Mouse (Mus musculus) frontal cortex, postnatal 25 days (tissue): ENCODE measurements around the gene Mex3d.
A peak's percentile ranks its signal among the peaks of the same experiment; 100 is the strongest.

Experiments
- DNase-seq, 2 experiments: peaks; one replicate each; pipeline ENCODE4 v3.0.0; 2022; ENCODE audit warnings: low spot score in 2 of 2

Mex3d gene

DNA sequence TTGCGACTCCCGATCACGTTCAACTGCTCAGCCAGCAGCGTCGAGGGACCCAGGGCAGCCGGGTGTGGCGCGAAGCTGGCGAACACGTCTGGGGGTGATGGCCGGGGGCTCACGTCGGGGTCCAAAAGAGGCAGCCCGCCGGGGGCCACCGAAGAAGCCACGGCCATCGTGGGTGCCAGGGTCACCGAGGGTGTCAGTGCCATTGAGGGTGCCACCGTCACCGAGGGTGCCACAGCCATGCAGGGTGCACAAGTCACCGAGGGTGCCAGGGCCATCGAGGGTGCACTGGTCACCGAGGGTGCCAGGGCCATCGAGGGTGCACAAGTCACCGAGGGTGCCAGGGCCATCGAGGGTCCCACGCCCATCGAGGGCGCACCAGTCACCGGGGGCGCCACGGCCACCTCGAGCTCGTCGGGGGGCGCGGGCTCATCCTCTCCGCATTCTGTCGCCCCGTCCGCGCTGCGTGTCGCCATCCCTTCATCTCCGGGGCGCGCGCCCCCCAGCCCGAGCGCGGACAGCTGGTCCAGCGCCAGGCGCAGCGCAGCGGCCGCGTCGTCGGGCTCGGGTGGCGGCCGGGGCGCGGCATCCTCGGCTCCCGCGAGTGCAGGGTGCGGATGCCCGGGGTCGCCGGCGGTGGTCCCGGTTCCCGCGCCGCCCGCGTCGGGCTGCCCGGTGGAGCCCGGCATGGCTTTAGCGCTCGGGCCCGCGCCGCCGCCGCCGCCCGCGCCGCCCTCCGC lies 556 bp downstream of the Mex3d start:
- DNase-seq = no peak

GRCm38 (mm10) chr10:80385811-80386734 lies 1.4 kb downstream of the Mex3d start:
- no peak for DNase-seq

GRCm38 (mm10) chr10:80385310-80385709 lies 2.1 kb downstream of the Mex3d start:
- DNase-seq = no peak

DNA sequence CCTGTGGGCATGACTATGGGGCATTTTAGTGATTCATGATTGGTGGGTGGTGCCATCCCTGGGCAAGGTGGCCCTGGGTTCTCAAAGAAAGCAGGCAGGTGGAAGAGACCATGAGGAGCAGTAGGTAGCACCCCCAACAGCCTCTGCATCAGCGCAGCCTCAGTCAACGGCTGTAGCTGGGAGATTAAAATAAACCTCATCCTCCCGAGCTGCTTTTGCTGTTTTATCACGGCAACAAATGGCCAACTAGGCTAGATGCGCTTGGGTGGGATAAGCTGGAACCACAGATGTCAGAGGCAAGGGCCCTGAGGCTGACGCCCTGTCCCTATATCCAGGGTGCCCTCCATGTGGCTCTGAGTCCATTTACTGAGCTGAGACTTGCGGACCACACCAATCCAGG lies 2.8 kb downstream of the Mex3d start:
- no peak for DNase-seq

DNA sequence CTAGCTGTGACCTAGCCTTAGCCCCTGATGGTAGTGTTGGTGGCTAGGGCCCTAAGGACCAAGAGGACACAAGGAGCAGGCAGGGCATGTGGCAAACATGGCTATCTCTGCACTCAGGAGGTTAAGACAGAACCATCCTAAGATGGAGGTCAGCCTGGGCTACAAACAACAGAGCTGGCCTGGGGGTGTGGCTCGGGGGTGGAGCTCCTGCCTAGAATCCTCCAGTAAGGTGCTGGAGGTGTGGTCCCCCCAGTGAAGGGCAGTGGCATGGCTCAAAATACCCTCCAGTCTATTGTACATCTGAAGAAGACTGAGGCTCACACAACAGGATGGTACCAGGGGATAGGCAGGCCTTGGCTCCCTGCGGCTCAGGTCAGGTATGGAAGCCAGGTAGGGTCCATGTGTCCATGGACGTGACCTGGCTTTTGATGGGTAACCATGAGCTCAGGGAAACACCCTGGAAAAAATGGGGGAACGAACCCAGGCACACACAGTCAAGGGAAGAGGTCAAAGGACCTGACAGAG lies 3.3 kb downstream of the Mex3d start:
- no peak for DNase-seq

GRCm38 (mm10) chr10:80383431-80383830 lies 4.0 kb downstream of the Mex3d start:
- no peak for DNase-seq

- no peak for DNase-seq
These were observed 4.7 kb downstream of the Mex3d start for GRCm38 (mm10) chr10:80382641-80383365.

DNA sequence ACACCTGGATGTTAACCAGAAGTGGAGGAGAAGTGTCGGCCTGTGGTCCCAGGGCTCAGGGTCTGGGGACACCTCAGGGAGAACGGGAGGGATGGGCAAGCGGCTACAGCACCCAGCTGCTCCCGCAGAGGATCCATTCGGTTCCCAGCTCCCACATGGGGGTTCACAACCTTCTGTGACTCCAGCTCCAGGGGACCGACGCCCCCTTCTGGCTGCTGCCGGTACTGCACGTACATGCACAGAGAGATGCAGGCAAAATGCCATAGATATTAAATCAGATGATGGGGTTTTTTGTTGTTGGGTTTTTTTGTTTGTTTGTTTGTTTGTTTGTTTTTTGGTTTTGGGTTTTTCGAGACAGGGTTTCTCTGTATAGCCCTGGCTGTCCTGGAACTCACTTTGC lies 9.7 kb downstream of the Mex3d start:
- DNase-seq = no peak

- peak; percentile 86 to 89 for DNase-seq
These were observed 11.3 kb downstream of the Mex3d start for GRCm38 (mm10) chr10:80376160-80376559.

- DNase-seq = peak; percentile 65 to 73
These were observed 13.4 kb downstream of the Mex3d start for GRCm38 (mm10) chr10:80374063-80374462.

DNA sequence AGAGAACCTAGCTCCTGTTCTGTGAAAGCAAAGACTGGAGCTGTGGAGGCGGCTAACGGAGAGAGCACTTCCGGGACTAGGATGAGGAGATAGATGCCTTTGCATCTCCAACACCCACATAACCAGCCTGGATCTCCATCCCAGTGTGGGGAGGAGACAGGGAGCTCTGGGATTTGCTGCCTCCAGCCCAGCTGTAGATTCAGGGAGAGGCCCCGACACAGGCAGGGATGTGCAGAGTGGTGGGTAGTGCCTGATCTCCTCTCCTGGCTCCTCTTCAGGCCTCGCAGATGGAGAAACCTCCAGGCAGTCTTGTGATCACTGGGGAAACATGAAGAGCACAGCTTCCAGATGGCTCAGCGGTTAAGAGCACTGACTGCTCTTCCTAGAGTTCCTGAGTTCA lies 14.8 kb downstream of the Mex3d start:
- no peak for DNase-seq

GRCm38 (mm10) chr10:80371983-80372382 lies 15.5 kb downstream of the Mex3d start:
- no peak for DNase-seq

GRCm38 (mm10) chr10:80371411-80371966 lies 16.0 kb downstream of the Mex3d start:
- no peak for DNase-seq

DNA sequence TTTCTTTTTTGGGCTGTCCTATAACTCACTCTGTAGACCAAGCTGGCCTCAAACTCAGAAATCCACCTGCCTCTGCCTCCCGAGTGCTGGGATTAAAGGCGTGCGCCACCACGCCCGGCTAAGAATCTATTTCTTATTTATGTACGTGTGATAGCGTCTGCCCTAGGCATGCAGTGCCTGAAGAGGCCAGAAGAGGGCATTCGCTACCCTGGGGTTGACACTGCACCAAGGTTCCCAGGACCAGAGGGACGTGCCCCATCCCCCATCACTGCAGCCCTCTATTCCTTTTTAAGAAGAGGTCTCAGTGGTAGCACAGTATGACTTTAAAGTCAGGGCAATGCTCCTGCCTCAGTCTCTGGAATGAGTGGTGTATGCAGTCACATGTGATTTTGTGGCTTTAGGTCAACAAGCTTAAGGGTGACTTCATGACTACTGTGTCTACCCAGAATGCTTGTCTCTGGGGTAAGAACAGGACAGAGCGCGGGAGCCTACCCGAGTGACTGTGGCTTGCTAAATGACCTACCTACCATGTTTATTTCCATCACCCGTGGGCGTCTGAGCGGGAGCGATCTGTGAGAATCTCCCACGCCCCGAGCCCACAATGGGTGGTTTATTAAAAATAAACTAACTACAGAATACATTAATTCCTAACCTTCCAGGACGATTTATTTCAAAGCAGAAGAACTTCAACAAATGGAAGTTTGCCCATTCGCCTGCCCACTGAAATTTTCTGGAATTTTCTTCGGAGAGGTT lies 17.3 kb downstream of the Mex3d start:
- no peak for DNase-seq

- no peak for DNase-seq
These were observed 19.1 kb downstream of the Mex3d start for GRCm38 (mm10) chr10:80368392-80368791.

DNA sequence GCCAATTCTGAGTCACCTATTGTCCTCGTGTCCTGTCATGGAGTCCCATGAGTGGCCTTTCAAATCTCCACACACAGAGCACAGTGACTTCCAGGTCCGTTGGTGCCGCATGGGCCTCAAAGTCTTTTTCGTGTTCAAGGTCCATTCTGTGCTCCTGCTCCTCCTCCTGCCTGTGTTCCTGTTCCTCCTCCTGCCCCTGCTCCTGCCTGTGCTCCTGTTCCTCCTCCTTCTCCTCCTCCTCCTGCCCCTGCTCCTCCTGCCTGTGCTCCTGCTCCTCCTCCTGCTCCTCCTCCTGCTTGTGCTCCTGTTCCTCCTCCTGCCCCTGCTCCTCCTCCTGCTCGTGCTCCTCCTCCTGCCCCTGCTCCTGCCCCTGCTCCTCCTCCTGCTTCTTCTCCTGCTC lies 19.5 kb downstream of the Mex3d start:
- DNase-seq = no peak

DNA sequence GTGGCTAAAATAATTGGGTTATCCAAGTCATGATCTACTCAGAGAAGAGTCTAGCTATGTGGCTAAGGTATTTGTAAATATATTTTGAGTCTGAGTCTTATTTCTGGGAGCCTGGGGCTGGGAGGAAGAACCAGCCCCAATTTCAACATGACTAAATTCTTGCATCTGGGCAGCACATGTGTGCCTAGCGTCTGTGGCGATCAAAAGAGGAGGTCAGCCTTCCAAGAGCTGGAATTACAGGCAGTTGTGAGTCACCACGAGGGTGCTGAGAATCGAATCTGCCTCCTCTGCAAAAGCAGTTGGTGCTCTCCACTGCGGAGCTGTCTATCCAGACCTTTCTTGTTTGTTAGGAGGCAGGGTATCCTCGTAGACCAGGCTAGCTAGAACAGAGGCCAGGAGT lies 21.7 kb downstream of the Mex3d start:
- DNase-seq = no peak

- DNase-seq = no peak
These were observed 23.7 kb downstream of the Mex3d start for GRCm38 (mm10) chr10:80363734-80364133.

DNA sequence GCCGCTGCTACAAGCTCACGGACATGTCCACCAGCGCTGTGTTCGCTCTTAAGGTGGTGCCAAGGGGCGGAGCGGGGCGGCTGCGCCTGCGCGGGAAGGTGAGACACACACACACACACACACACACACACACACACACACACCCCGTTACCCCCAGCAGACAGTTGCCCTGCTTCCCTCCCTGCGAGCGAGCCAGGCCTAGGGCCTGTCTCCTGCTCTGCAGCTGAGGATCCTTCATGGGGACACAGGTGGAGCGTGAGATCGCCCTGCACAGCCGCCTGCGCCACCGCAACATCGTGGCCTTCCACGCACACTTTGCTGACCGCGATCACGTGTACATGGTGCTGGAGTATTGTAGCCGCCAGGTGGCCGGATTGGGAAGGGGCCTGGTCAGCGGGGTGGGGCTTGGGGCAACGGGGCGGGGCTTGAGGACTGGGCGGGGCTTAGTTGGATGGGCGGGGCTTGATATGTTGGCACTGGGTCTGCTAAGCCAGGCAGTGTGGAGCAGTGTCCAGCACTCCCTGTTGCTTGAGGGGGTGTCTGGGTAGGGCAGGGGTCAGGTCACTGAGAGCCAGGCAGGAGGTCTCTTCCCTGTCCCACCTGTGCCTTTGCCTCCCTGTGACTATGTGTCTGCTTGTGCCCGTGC lies 29.3 kb downstream of the Mex3d start:
- DNase-seq = no peak

DNA sequence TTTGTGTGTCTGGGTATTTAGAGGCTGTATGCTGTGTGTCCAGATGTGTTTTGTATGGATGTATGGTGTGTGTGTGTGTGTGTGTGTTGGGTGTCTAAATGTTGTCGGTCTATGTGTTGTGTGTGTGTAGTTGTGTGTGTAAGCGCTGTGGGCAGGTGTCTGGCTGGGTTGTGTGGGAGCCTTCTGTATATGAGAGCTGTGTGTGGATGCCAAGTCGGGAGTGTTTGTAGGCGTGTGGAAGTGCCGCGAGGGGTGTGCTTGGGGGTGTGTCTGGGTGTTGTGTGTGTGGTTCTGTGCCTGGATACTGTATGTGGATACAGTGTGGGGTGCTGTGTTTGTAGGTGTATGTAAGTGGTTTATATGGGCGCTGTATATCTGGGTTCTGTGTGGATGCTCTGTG lies 30.1 kb downstream of the Mex3d start:
- no peak for DNase-seq

GRCm38 (mm10) chr10:80356737-80357136 lies 30.7 kb downstream of the Mex3d start:
- no peak for DNase-seq
